Mouse (Mus musculus) MEL (cell line): ENCODE data around the gene Arl6ip5. TPM values are rescaled to one million over a fixed set of nuclear protein-coding genes. Genes with fewer than 3 reads are reported as not detected.

Experiments used
- DNase-seq: peaks from one replicate; pipeline ENCODE4 v3.0.0; 2011; ENCODE audit warnings: low read depth, low spot score
- H3K27ac ChIP-seq: 2 replicates; pipeline ENCODE4 v1.5.1; 2012; ENCODE audit warnings: low read depth, mild to moderate bottlenecking, control low read depth, low read length, moderate library complexity; ENCODE audit not compliant: control insufficient read depth
- H3K27me3 ChIP-seq, 2 experiments: fragments of 150-350 bp in 1 of 2; sonication (generic) in 1 of 2; 2 replicates each; pipeline ENCODE4 v1.6.1; 2012; ENCODE audit warnings: low read length in 2 of 2, mild to moderate bottlenecking in 2 of 2, improper control_type of control experiment in 1 of 2, moderate library complexity in 1 of 2; ENCODE audit not compliant: insufficient read depth in 2 of 2, control insufficient read depth in 1 of 2
- H3K36me3 ChIP-seq, 2 experiments: 2 replicates each; pipeline ENCODE4 v1.6.1; 2012 to 2014; ENCODE audit warnings: low read length in 2 of 2, improper control_type of control experiment in 1 of 2, inconsistent platforms in 1 of 2, mild to moderate bottlenecking in 1 of 2; ENCODE audit not compliant: insufficient read depth in 2 of 2, control insufficient read depth in 1 of 2
- H3K4me1 ChIP-seq, 2 experiments: fragments of 150-350 bp in 1 of 2; sonication (generic) in 1 of 2; 2 replicates each; pipeline ENCODE4 v1.6.1; 2012; ENCODE audit warnings: low read length in 2 of 2, improper control_type of control experiment in 1 of 2, mild to moderate bottlenecking in 1 of 2; ENCODE audit not compliant: insufficient read depth in 2 of 2, control insufficient read depth in 1 of 2
- H3K4me3 ChIP-seq, 2 experiments: fragments of 150-350 bp in 1 of 2; sonication (generic) in 1 of 2; 2 replicates each; pipeline ENCODE4 v1.5.1; 2012; ENCODE audit warnings: low read depth in 2 of 2, low read length in 2 of 2, mild to moderate bottlenecking in 2 of 2, moderate library complexity in 2 of 2, control low read depth in 1 of 2, improper control_type of control experiment in 1 of 2; ENCODE audit not compliant: control insufficient read depth in 1 of 2, insufficient read depth in 1 of 2
- H3K79me2 ChIP-seq: 2 replicates; pipeline ENCODE4 v1.6.1; 2012; ENCODE audit warnings: mild to moderate bottlenecking, low read length, moderate library complexity; ENCODE audit not compliant: control insufficient read depth, poor library complexity, insufficient read depth
- H3K9ac ChIP-seq: 2 replicates; pipeline ENCODE4 v1.6.1; 2012; ENCODE audit warnings: low read depth, mild to moderate bottlenecking, control low read depth, low read length, moderate library complexity; ENCODE audit not compliant: control insufficient read depth, poor library complexity, severe bottlenecking
- H3K9me3 ChIP-seq: fragments of 150-350 bp; sonication (generic); replicated peaks from 2 replicates; pipeline ENCODE4 v1.6.1; 2012; ENCODE audit warnings: mild to moderate bottlenecking, low read length, improper control_type of control experiment, moderate library complexity; ENCODE audit not compliant: insufficient read depth
- CHD2 ChIP-seq: IDR thresholded peaks from 2 replicates; pipeline ENCODE4 v1.6.1; 2011; ENCODE audit warnings: low read length, improper control_type of control experiment
- CTCF ChIP-seq, 3 experiments: IDR thresholded peaks in 2 of 3; conservative IDR thresholded peaks in 1 of 3; 2 replicates each; pipeline ENCODE4 v1.5.1; 2011 to 2012; ENCODE audit warnings: low read length in 3 of 3, low read depth in 2 of 3, mild to moderate bottlenecking in 2 of 3, improper control_type of control experiment in 1 of 3, inconsistent platforms in 1 of 3, mixed read lengths in 1 of 3, moderate library complexity in 1 of 3; ENCODE audit not compliant: control insufficient read depth in 1 of 3, insufficient read depth in 1 of 3, poor library complexity in 1 of 3, severe bottlenecking in 1 of 3
- GABPA ChIP-seq: IDR thresholded peaks from 2 replicates; pipeline ENCODE4 v1.6.1; 2012; ENCODE audit warnings: low read depth, mild to moderate bottlenecking, inconsistent platforms, low read length, improper control_type of control experiment, moderate library complexity
- HCFC1 ChIP-seq: IDR thresholded peaks from 2 replicates; pipeline ENCODE4 v1.6.1; 2012; ENCODE audit warnings: low read depth, mild to moderate bottlenecking, inconsistent platforms, low read length, improper control_type of control experiment, moderate library complexity
- JUND ChIP-seq: IDR thresholded peaks from 2 replicates; pipeline ENCODE4 v1.6.1; 2011; ENCODE audit warnings: low read depth, mild to moderate bottlenecking, improper control_type of control experiment, low read length
- MAX ChIP-seq: IDR thresholded peaks from 2 replicates; pipeline ENCODE4 v1.6.1; 2011; ENCODE audit warnings: low read length, improper control_type of control experiment
- MAZ ChIP-seq: IDR thresholded peaks from 2 replicates; pipeline ENCODE4 v1.6.1; 2012; ENCODE audit warnings: low read depth, mild to moderate bottlenecking, inconsistent platforms, low read length, improper control_type of control experiment
- MEF2A ChIP-seq: IDR thresholded peaks from 2 replicates; pipeline ENCODE4 v1.6.1; 2014; ENCODE audit warnings: low read depth, mild to moderate bottlenecking, inconsistent platforms, low read length, improper control_type of control experiment; ENCODE audit not compliant: poor library complexity, insufficient replicate concordance, severe bottlenecking; ENCODE audit errors: extremely low read depth
- MYB ChIP-seq: IDR thresholded peaks from 2 replicates; pipeline ENCODE4 v1.6.1; 2011; ENCODE audit warnings: mild to moderate bottlenecking, low read depth, low read length, improper control_type of control experiment
- POLR2A ChIP-seq, 2 experiments: IDR thresholded peaks; 2 replicates each; pipeline ENCODE4 v1.6.1; 2011 to 2012; ENCODE audit warnings: low read length in 2 of 2, mild to moderate bottlenecking in 2 of 2, control low read depth in 1 of 2, improper control_type of control experiment in 1 of 2, low read depth in 1 of 2, moderate library complexity in 1 of 2; ENCODE audit not compliant: control insufficient read depth in 1 of 2, insufficient read depth in 1 of 2, poor library complexity in 1 of 2
- POLR2AphosphoS2 ChIP-seq: IDR thresholded peaks from 2 replicates; pipeline ENCODE4 v1.6.1; 2011; ENCODE audit warnings: low read length, improper control_type of control experiment
- POLR2AphosphoS5 ChIP-seq: IDR thresholded peaks from 2 replicates; pipeline ENCODE4 v1.6.1; 2012; ENCODE audit warnings: low read depth, borderline replicate concordance, mild to moderate bottlenecking, inconsistent platforms, low read length, moderate library complexity, mixed read lengths
- RAD21 ChIP-seq: IDR thresholded peaks from 2 replicates; pipeline ENCODE4 v1.6.1; 2011; ENCODE audit warnings: mild to moderate bottlenecking, low read depth, low read length, improper control_type of control experiment
- USF2 ChIP-seq, 2 experiments: IDR thresholded peaks; 2 replicates each; pipeline ENCODE4 v1.6.1; 2011 to 2012; ENCODE audit warnings: improper control_type of control experiment in 2 of 2, low read length in 2 of 2, borderline replicate concordance in 1 of 2, inconsistent platforms in 1 of 2, low read depth in 1 of 2, mild to moderate bottlenecking in 1 of 2; ENCODE audit not compliant: insufficient read depth in 1 of 2
- ZMIZ1 ChIP-seq: IDR thresholded peaks from 2 replicates; pipeline ENCODE4 v1.6.1; 2012; ENCODE audit warnings: low read depth, mild to moderate bottlenecking, inconsistent platforms, low read length, improper control_type of control experiment, moderate library complexity
- ZNF384 ChIP-seq: IDR thresholded peaks from 2 replicates; pipeline ENCODE4 v1.6.1; 2012; ENCODE audit warnings: low read depth, mild to moderate bottlenecking, inconsistent platforms, low read length, improper control_type of control experiment
- polyA plus RNA-seq, 2 experiments: library from polyadenylated mRNA; stranded (reverse) in 1 of 2; unstranded in 1 of 2; fragments of >175 nt in 1 of 2; fragments of >200 nt in 1 of 2; gene quantifications; 2 replicates each; pipeline versions ENCODE4 v1.2.1 to v1.2.4; 2012; ENCODE audit warnings: low replicate concordance in 2 of 2, low read depth in 1 of 2; ENCODE audit not compliant: insufficient read length in 2 of 2, insufficient read depth in 1 of 2, missing spikeins in 1 of 2
- total RNA-seq: library from RNA; depleted of rRNA; stranded (reverse); fragments of 300-350 nt; gene quantifications from 2 replicates; pipeline ENCODE4 v1.2.3, GENCODE M21; 2012

Arl6ip5 gene
- total and polyA plus RNA-seq, 3 experiments: 39.4 to 113 TPM; not detected in 1

- no peak overlapping the region for H3K9ac ChIP-seq
- H3K9me3 ChIP-seq: no peaks in the 10 kb centered on the region
- no peaks in the 10 kb centered on the region for H3K36me3 ChIP-seq
- no peak for DNase-seq
- no peak overlapping the region for H3K27ac ChIP-seq
- no peaks in the 10 kb centered on the region; a peak in 1 of 4 replicates for H3K27me3 ChIP-seq
- H3K4me3 ChIP-seq: no peak overlapping the region
- TF ChIP-seq ZMIZ1 (no peak), POLR2AphosphoS2 (no peak), USF2 (IDR thresholded peaks at IDR 0.05; ENCODE audit: borderline replicate concordance in 1 of 2, insufficient read depth in 1 of 2, low read depth in 1 of 2, low read length in 2 of 2) (no peak)
- H3K4me1 ChIP-seq: no peaks in the 10 kb centered on the region
- no peaks in the 10 kb centered on the region for H3K79me2 ChIP-seq
These were observed 59.1 kb downstream of the Arl6ip5 start for GRCm38 (mm10) chr6:97269596-97269995.

- Histone ChIP-seq H3K27me3 (no peaks in the 10 kb centered on the region; a peak in 1 of 4 replicates), H3K79me2 (no peaks in the 10 kb centered on the region), H3K4me3 (no peak overlapping the region), H3K36me3 (no peaks in the 10 kb centered on the region), H3K4me1 (no peaks in the 10 kb centered on the region), H3K27ac (no peak overlapping the region)
- no peak for DNase-seq
- TF ChIP-seq POLR2A (IDR thresholded peaks at IDR 0.05; ENCODE audit: control insufficient read depth in 1 of 2, insufficient read depth in 1 of 2, low read depth in 1 of 2, low read length in 2 of 2, poor library complexity in 1 of 2) (no peak), GABPA (no peak), JUND (no peak), CTCF (IDR thresholded peaks at IDR 0.05 in 2 of 3, conservative IDR thresholded peaks at IDR 0.05 in 1 of 3; ENCODE audit: control insufficient read depth in 1 of 3, insufficient read depth in 1 of 3, low read depth in 2 of 3, low read length in 3 of 3, poor library complexity in 1 of 3, severe bottlenecking in 1 of 3) (no peak), POLR2AphosphoS5 (no peak), CHD2 (no peak), MAX (no peak)
- TF ChIP-seq, all 39 proteins: peak for 0
- no peaks in the 10 kb centered on the region for H3K9me3 ChIP-seq
- no peak overlapping the region for H3K9ac ChIP-seq
These were observed 61.9 kb downstream of the Arl6ip5 start for GRCm38 (mm10) chr6:97272349-97272748.

- Histone ChIP-seq H3K27me3 (no peaks in the 10 kb centered on the region; a peak in 1 of 4 replicates), H3K36me3 (no peaks in the 10 kb centered on the region), H3K9ac (no peak overlapping the region)
These were observed 62.7 kb downstream of the Arl6ip5 start for GRCm38 (mm10) chr6:97273058-97273710.

More at GRCm38 (mm10) chr6:97273058-97273710, 62.7 kb downstream of the Arl6ip5 start:
- no peak for DNase-seq
- no peaks in the 10 kb centered on the region for H3K4me1 ChIP-seq
- no peak overlapping the region for H3K27ac ChIP-seq
- H3K79me2 ChIP-seq: no peaks in the 10 kb centered on the region
- H3K9me3 ChIP-seq: no peaks in the 10 kb centered on the region
- TF ChIP-seq MAX: no peak
- no peak for TF ChIP-seq HCFC1
- TF ChIP-seq RAD21: no peak
- TF ChIP-seq ZNF384: no peak
- no peak for TF ChIP-seq POLR2AphosphoS2
- no peak for TF ChIP-seq MEF2A
- no peak for TF ChIP-seq MAZ
- TF ChIP-seq MYB: no peak
- no peak overlapping the region for H3K4me3 ChIP-seq
